ENCODE assay signal across 16 mouse cellular contexts in the genomic region with DNA sequence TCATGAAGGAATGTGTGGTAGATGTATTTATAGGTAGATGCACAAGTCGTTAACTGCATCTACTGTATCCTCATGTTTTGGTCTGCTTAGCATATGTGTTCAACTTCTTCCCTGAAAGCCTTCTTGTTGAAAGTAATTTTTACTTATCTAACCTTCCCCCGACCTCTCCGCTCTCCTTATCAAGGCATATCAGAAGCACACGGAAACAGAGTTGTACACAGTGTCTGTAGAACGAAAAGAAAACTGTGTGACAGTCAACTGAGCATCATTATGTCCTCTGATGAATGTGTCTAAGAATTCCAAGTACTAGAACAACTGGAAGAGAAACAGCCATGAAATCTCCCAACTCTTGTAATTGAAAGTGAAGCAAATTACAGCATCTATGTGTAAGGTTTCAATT.
"Had no signal": no experiment of that assay in that cellular context is flagged by ENCODE, and none has a peak within 500 bp of the region (broad histone marks: within the 10 kb centered on the region; RNA-seq: fewer than 3 reads in every experiment).

No protein-coding gene starts in this region.

- H3K9ac ChIP-seq: neural tube, embryonic 13.5 days; neural tube, embryonic 15.5 days; stomach, embryonic 15.5 days had no signal

- H3K9me3 ChIP-seq: neural tube, embryonic 13.5 days; neural tube, embryonic 15.5 days; stomach, embryonic 15.5 days had no signal

- DNase-seq: retina, postnatal 1 day; right cerebral cortex, adult 18-20 months; right cerebral cortex, postnatal 14 days; right cerebral cortex, postnatal 25 days; right cerebral cortex, postnatal 4 days; spleen, adult 18-20 months; thymus, adult 18-20 months; thymus, adult 2 months; thymus, postnatal 14 days; thymus, postnatal 25 days; thymus, postnatal 36 days; thymus, postnatal 4 days had no signal

- H3K27ac ChIP-seq: neural tube, embryonic 13.5 days; neural tube, embryonic 15.5 days; stomach, embryonic 15.5 days; stomach, postnatal 0 days had no signal

- H3K4me3 ChIP-seq: neural tube, embryonic 13.5 days; neural tube, embryonic 15.5 days; stomach, embryonic 15.5 days had no signal

- H3K27me3 ChIP-seq: neural tube, embryonic 13.5 days; neural tube, embryonic 15.5 days; stomach, embryonic 15.5 days had no signal

- H3K4me1 ChIP-seq: neural tube, embryonic 13.5 days; neural tube, embryonic 15.5 days; stomach, embryonic 15.5 days had no signal

- H3K36me3 ChIP-seq: neural tube, embryonic 13.5 days; neural tube, embryonic 15.5 days; stomach, embryonic 15.5 days had no signal
